11 mouse cellular contexts compared by ENCODE assay signal in genomic region chr9:80022821-80023220, GRCm38 (mm10). TPM values are rescaled to one million over a fixed set of nuclear protein-coding genes. Genes with fewer than 3 reads are reported as not detected.
DNase-seq lines count a peak whose midpoint lies in the region; ATAC-seq lines count a peak whose summit lies in the region.
"Had no signal": no experiment of that assay in that cellular context is flagged by ENCODE, and none has a peak within 500 bp of the region (broad histone marks: within the 10 kb centered on the region; RNA-seq: fewer than 3 reads in every experiment).

No protein-coding gene starts in this region.

- ATAC-seq in heart, embryonic 12.5 days (ENCODE audit: insufficient number of reproducible peaks, low FRiP score), result peak; percentile 51; the same call in 1 of the 2 replicates
- no peak for ATAC-seq in midbrain, embryonic 15.5 days (replicated peaks)
- ATAC-seq: Patski had no signal

- peak overlapping the region; percentile 42; the same call in 1 of the 2 replicates for H3K27ac ChIP-seq in heart, embryonic 12.5 days (ENCODE audit: poor library complexity, severe bottlenecking)
- H3K27ac ChIP-seq in midbrain, embryonic 10.5 days (replicated peaks), result peak overlapping the region; percentile 33; the same call in 1 of the 2 replicates
- H3K27ac ChIP-seq in midbrain, embryonic 15.5 days, result no peak overlapping the region
- H3K27ac ChIP-seq: liver, embryonic 15.5 days had no signal

- no peaks in the 10 kb centered on the region for H3K27me3 ChIP-seq in heart, embryonic 12.5 days (replicated peaks)
- H3K27me3 ChIP-seq in midbrain, embryonic 10.5 days (ENCODE audit: low read depth, poor library complexity, severe bottlenecking), result no peaks in the 10 kb centered on the region
- H3K27me3 ChIP-seq in midbrain, embryonic 15.5 days (replicated peaks), result no peaks in the 10 kb centered on the region
- H3K27me3 ChIP-seq: liver, embryonic 15.5 days; Patski had no signal

- no peak overlapping the region for H3K4me2 ChIP-seq in heart, embryonic 12.5 days
- no peak overlapping the region for H3K4me2 ChIP-seq in midbrain, embryonic 15.5 days
- H3K4me2 ChIP-seq: liver, embryonic 15.5 days had no signal

- no peaks in the 10 kb centered on the region for H3K36me3 ChIP-seq in heart, embryonic 12.5 days
- H3K36me3 ChIP-seq in midbrain, embryonic 10.5 days, result no peaks in the 10 kb centered on the region
- no peaks in the 10 kb centered on the region for H3K36me3 ChIP-seq in midbrain, embryonic 15.5 days (replicated peaks)
- H3K36me3 ChIP-seq: liver, embryonic 15.5 days had no signal

- no peak overlapping the region for H3K9ac ChIP-seq in heart, embryonic 12.5 days
- no peak overlapping the region for H3K9ac ChIP-seq in midbrain, embryonic 15.5 days
- H3K9ac ChIP-seq: liver, embryonic 15.5 days had no signal

- no peaks in the 10 kb centered on the region for H3K9me3 ChIP-seq in heart, embryonic 12.5 days (replicated peaks)
- H3K9me3 ChIP-seq in midbrain, embryonic 10.5 days (replicated peaks), result no peaks in the 10 kb centered on the region
- H3K9me3 ChIP-seq in midbrain, embryonic 15.5 days, result no peaks in the 10 kb centered on the region
- H3K9me3 ChIP-seq: liver, embryonic 15.5 days had no signal

- DNase-seq in heart, adult 9 months (ENCODE audit: low spot score in 2 of 2), result no peak
- DNase-seq in midbrain, embryonic 10.5 days (ENCODE audit: low spot score), result no peak
- peak; percentile 17 for DNase-seq in adrenal gland, postnatal 25 days
- peak; percentile 28 for DNase-seq in lung, postnatal 36 days
- DNase-seq in spleen, postnatal 14 days (ENCODE audit: low spot score in 2 of 2), result no peak
- DNase-seq in cerebellum, postnatal 36 days, result no peak
- DNase-seq: cerebellum, postnatal 14 days had no signal

- 52% methylated on average over 8 of the region's 8 CpGs for WGBS in heart, embryonic 12.5 days
- 78% methylated on average over 8 of the region's 8 CpGs for WGBS in midbrain, embryonic 10.5 days
- WGBS in midbrain, embryonic 15.5 days, result 64% methylated on average over 8 of the region's 8 CpGs

- no peak overlapping the region for H3K4me3 ChIP-seq in heart, embryonic 12.5 days
- no peak overlapping the region for H3K4me3 ChIP-seq in midbrain, embryonic 10.5 days
- H3K4me3 ChIP-seq in midbrain, embryonic 15.5 days, result no peak overlapping the region
- H3K4me3 ChIP-seq: liver, embryonic 15.5 days had no signal

- H3K4me1 ChIP-seq in heart, embryonic 12.5 days (replicated peaks), result peaks cover 16% of the 10 kb centered on the region
- 0 out of 2 replicates have a peak, but pooled peaks cover 3% of the 10 kb centered on the region for H3K4me1 ChIP-seq in midbrain, embryonic 10.5 days
- no peaks in the 10 kb centered on the region for H3K4me1 ChIP-seq in midbrain, embryonic 15.5 days

RNA-seq across cellular contexts. Expression of gene Filip1, which starts 10.2 kb away (rescaled TPM):
- 26.5 and 28.0 TPM in 2 replicates for polyA plus RNA-seq in heart, embryonic 12.5 days (2016; fragmentation: Nextera tagmentation; extraction: Ambion mirVana)
- 8.3 and 10.4 TPM in 2 replicates for polyA plus RNA-seq in midbrain, embryonic 10.5 days (2016; fragmentation: Nextera tagmentation; extraction: Ambion mirVana)
- polyA plus RNA-seq in midbrain, embryonic 15.5 days (2015; fragmentation: Nextera tagmentation; extraction: Ambion mirVana), result 3.2 and 3.6 TPM in 2 replicates
- 108 and 113 TPM in 2 replicates for total RNA-seq in adrenal gland, postnatal 25 days (2021)
- polyA plus RNA-seq: Patski had no signal

RNA-seq across cellular contexts. Expression of gene Senp6, which starts 43.9 kb away (rescaled TPM):
- 46.5 and 55.4 TPM in 2 replicates for polyA plus RNA-seq in heart, embryonic 12.5 days (2016; fragmentation: Nextera tagmentation; extraction: Ambion mirVana)
- polyA plus RNA-seq in midbrain, embryonic 10.5 days (2016; fragmentation: Nextera tagmentation; extraction: Ambion mirVana), result 43.1 and 47.9 TPM in 2 replicates
- 54.7 and 55.0 TPM in 2 replicates for polyA plus RNA-seq in midbrain, embryonic 15.5 days (2015; fragmentation: Nextera tagmentation; extraction: Ambion mirVana)
- total RNA-seq in adrenal gland, postnatal 25 days (2021), result 118 and 122 TPM in 2 replicates

Comparison
In these comparisons a context has a peak if more than half of its experiments do, and no peak if none do; other contexts are left out.
1. DNase-seq: peak in adrenal gland, postnatal 25 days (single experiment) and lung, postnatal 36 days (single experiment); none in heart, adult 9 months (0 of 2), midbrain, embryonic 10.5 days (single experiment), spleen, postnatal 14 days (0 of 2) and cerebellum, postnatal 36 days (0 of 2).